In the genomic region with DNA sequence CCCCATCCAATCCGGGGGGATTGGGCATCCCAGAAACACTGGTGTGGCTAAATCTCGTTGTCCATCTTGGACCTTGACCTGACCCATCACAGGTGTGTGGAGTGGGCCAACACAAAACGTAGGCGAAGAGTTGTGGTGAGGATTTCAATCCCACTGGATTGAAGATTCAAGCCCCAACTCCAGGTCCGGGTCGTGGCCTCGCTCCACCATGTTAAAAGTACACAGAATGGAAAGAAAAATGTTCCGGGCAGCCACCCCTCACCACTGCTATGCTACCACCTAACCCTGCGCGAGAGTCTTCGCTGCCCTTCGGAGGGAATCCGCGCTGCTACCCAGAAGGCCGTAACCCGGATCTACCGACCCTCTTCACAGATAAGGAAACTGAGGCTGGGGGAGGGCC, we compare ENCODE assay signal across 8 mouse cellular contexts. TPM values are rescaled to one million over a fixed set of nuclear protein-coding genes. Genes with fewer than 3 reads are reported as not detected.
DNase-seq lines count a peak whose midpoint lies in the region; ATAC-seq and TF ChIP-seq lines count a peak whose summit lies in the region.

No protein-coding gene starts in this region.

- H3K4me2 ChIP-seq in lung, embryonic 16.5 days (ENCODE audit: low read depth, low read length) = peak overlapping the region; percentile 96
- peak overlapping the region; percentile 98 for H3K4me2 ChIP-seq in intestine, embryonic 16.5 days (ENCODE audit: low read depth, low read length)
- H3K4me2 ChIP-seq in neural tube, embryonic 15.5 days = peak overlapping the region; percentile 92

- no peak overlapping the region for H3K27ac ChIP-seq in cerebellum, adult 2 months (ENCODE audit: insufficient read depth, low read length)
- peak overlapping the region; percentile 42; the same call in 1 of the 2 replicates for H3K27ac ChIP-seq in lung, embryonic 16.5 days (ENCODE audit: low read length)
- no peak overlapping the region for H3K27ac ChIP-seq in intestine, embryonic 16.5 days (ENCODE audit: low read length)
- H3K27ac ChIP-seq in neural tube, embryonic 15.5 days (replicated peaks) = peak overlapping the region; percentile 90; the same call in 1 of the 2 replicates

- no peak for TF ChIP-seq CTCF in cerebellum, adult 2 months (IDR thresholded peaks at IDR 0.05; ENCODE audit: borderline replicate concordance, insufficient read depth, low read depth, low read length)

- no peak for TF ChIP-seq POLR2A in cerebellum, adult 2 months (IDR thresholded peaks at IDR 0.05; ENCODE audit: borderline replicate concordance, insufficient read depth, low read length)

- peaks cover 16% of the 10 kb centered on the region for H3K4me1 ChIP-seq in cerebellum, adult 2 months (ENCODE audit: control insufficient read depth, insufficient read depth, low read length)
- peaks cover 40% of the 10 kb centered on the region for H3K4me1 ChIP-seq in lung, embryonic 16.5 days (replicated peaks; ENCODE audit: control insufficient read depth, insufficient read depth, low read length)
- peaks cover 48% of the 10 kb centered on the region for H3K4me1 ChIP-seq in intestine, embryonic 16.5 days (ENCODE audit: control insufficient read depth, insufficient read depth, low read length)
- H3K4me1 ChIP-seq in neural tube, embryonic 15.5 days = peaks cover 58% of the 10 kb centered on the region

- ATAC-seq in lung, embryonic 16.5 days (ENCODE audit: low read depth) = no peak
- no peak for ATAC-seq in intestine, embryonic 16.5 days
- ATAC-seq in neural tube, embryonic 15.5 days (ENCODE audit: low FRiP score) = no peak

- H3K27me3 ChIP-seq in cerebellum, adult 2 months (ENCODE audit: control insufficient read depth, insufficient read depth, low read length) = no peaks in the 10 kb centered on the region
- H3K27me3 ChIP-seq in lung, embryonic 16.5 days (ENCODE audit: control insufficient read depth, insufficient read depth, low read depth, low read length) = no peaks in the 10 kb centered on the region
- no peaks in the 10 kb centered on the region for H3K27me3 ChIP-seq in intestine, embryonic 16.5 days (replicated peaks; ENCODE audit: control insufficient read depth, insufficient read depth, low read length)
- no peaks in the 10 kb centered on the region for H3K27me3 ChIP-seq in neural tube, embryonic 15.5 days (replicated peaks)

- H3K9ac ChIP-seq in lung, embryonic 16.5 days (ENCODE audit: low read length) = peak overlapping the region; percentile 70
- peak overlapping the region; percentile 80 for H3K9ac ChIP-seq in intestine, embryonic 16.5 days (ENCODE audit: low read depth, low read length)
- peak overlapping the region; percentile 78 for H3K9ac ChIP-seq in neural tube, embryonic 15.5 days (replicated peaks)

- H3K4me3 ChIP-seq in cerebellum, adult 2 months (replicated peaks; ENCODE audit: insufficient read depth, low read depth, low read length) = peak overlapping the region; percentile 57
- H3K4me3 ChIP-seq in lung, embryonic 16.5 days (ENCODE audit: low read length) = peak overlapping the region; percentile 57
- H3K4me3 ChIP-seq in intestine, embryonic 16.5 days (ENCODE audit: low read length) = peak overlapping the region; percentile 84
- peak overlapping the region; percentile 83 for H3K4me3 ChIP-seq in neural tube, embryonic 15.5 days (replicated peaks)

- no peaks in the 10 kb centered on the region for H3K9me3 ChIP-seq in lung, embryonic 16.5 days (ENCODE audit: control insufficient read depth, low read length)
- H3K9me3 ChIP-seq in intestine, embryonic 16.5 days (ENCODE audit: control insufficient read depth, low read length) = no peaks in the 10 kb centered on the region
- H3K9me3 ChIP-seq in neural tube, embryonic 15.5 days (replicated peaks) = no peaks in the 10 kb centered on the region

- WGBS in cerebellum, adult 2 months = 30% methylated on average over 17 of the region's 17 CpGs
- WGBS in lung, embryonic 16.5 days = 7% methylated on average over 17 of the region's 17 CpGs
- WGBS in intestine, embryonic 16.5 days = 10% methylated on average over 17 of the region's 17 CpGs
- 17% methylated on average over 17 of the region's 17 CpGs for WGBS in neural tube, embryonic 15.5 days

- H3K36me3 ChIP-seq in lung, embryonic 16.5 days (ENCODE audit: control insufficient read depth, insufficient read depth, low read length) = no peaks in the 10 kb centered on the region
- no peaks in the 10 kb centered on the region for H3K36me3 ChIP-seq in intestine, embryonic 16.5 days (ENCODE audit: control insufficient read depth, insufficient read depth, low read length)
- H3K36me3 ChIP-seq in neural tube, embryonic 15.5 days = no peaks in the 10 kb centered on the region

- DNase-seq in cerebellum, adult 2 months = no peak
- DNase-seq in cerebellum, adult 8-10 months = no peak
- no peak for DNase-seq in lung, postnatal 10 days
- no peak for DNase-seq in urinary bladder, postnatal 10 days (ENCODE audit: low spot score)
- no peak for DNase-seq in thymus, postnatal 36 days

RNA-seq across cellular contexts. Expression of a gene that starts 1.2 kb away (rescaled TPM):
- 9.5 and 10.6 TPM in 2 replicates for polyA plus RNA-seq in cerebellum, adult 2 months (2012; rRNA removed)
- 8.2 and 8.3 TPM in 2 replicates for polyA plus RNA-seq in lung, embryonic 16.5 days (2015; fragmentation: Nextera tagmentation; extraction: Ambion mirVana)
- 7.0 and 7.4 TPM in 2 replicates for polyA plus RNA-seq in intestine, embryonic 16.5 days (2015; fragmentation: Nextera tagmentation; extraction: Ambion mirVana)
- polyA plus RNA-seq in neural tube, embryonic 15.5 days (2015; fragmentation: Nextera tagmentation; extraction: Ambion mirVana) = 6.5 TPM in 2 replicates

RNA-seq across cellular contexts. Expression of a gene that starts 14.2 kb away (rescaled TPM):
- polyA plus RNA-seq in cerebellum, adult 2 months (2012; rRNA removed) = 230 and 232 TPM in 2 replicates
- polyA plus RNA-seq in lung, embryonic 16.5 days (2015; fragmentation: Nextera tagmentation; extraction: Ambion mirVana) = 77.4 and 80.9 TPM in 2 replicates
- polyA plus RNA-seq in intestine, embryonic 16.5 days (2015; fragmentation: Nextera tagmentation; extraction: Ambion mirVana) = 63.1 and 79.7 TPM in 2 replicates
- polyA plus RNA-seq in neural tube, embryonic 15.5 days (2015; fragmentation: Nextera tagmentation; extraction: Ambion mirVana) = 148 and 152 TPM in 2 replicates

RNA-seq across cellular contexts. Expression of a gene that starts 14.6 kb away (rescaled TPM):
- polyA plus RNA-seq in cerebellum, adult 2 months (2012; rRNA removed) = 44.4 and 47.5 TPM in 2 replicates
- 20.6 and 22.1 TPM in 2 replicates for polyA plus RNA-seq in lung, embryonic 16.5 days (2015; fragmentation: Nextera tagmentation; extraction: Ambion mirVana)
- 21.5 and 21.9 TPM in 2 replicates for polyA plus RNA-seq in intestine, embryonic 16.5 days (2015; fragmentation: Nextera tagmentation; extraction: Ambion mirVana)
- 29.5 TPM in 2 replicates for polyA plus RNA-seq in neural tube, embryonic 15.5 days (2015; fragmentation: Nextera tagmentation; extraction: Ambion mirVana)

RNA-seq across cellular contexts. Expression of a gene that starts 26.7 kb away (rescaled TPM):
- polyA plus RNA-seq in cerebellum, adult 2 months (2012; rRNA removed) = 57.9 and 62.0 TPM in 2 replicates
- 78.8 and 81.8 TPM in 2 replicates for polyA plus RNA-seq in lung, embryonic 16.5 days (2015; fragmentation: Nextera tagmentation; extraction: Ambion mirVana)
- polyA plus RNA-seq in intestine, embryonic 16.5 days (2015; fragmentation: Nextera tagmentation; extraction: Ambion mirVana) = 125 and 127 TPM in 2 replicates
- 68.2 and 79.8 TPM in 2 replicates for polyA plus RNA-seq in neural tube, embryonic 15.5 days (2015; fragmentation: Nextera tagmentation; extraction: Ambion mirVana)

RNA-seq across cellular contexts. Expression of a gene that starts 26.8 kb away (rescaled TPM):
- 7.0 and 7.5 TPM in 2 replicates for polyA plus RNA-seq in cerebellum, adult 2 months (2012; rRNA removed)
- polyA plus RNA-seq in lung, embryonic 16.5 days (2015; fragmentation: Nextera tagmentation; extraction: Ambion mirVana) = 7.1 and 8.3 TPM in 2 replicates
- 8.4 and 9.4 TPM in 2 replicates for polyA plus RNA-seq in intestine, embryonic 16.5 days (2015; fragmentation: Nextera tagmentation; extraction: Ambion mirVana)
- polyA plus RNA-seq in neural tube, embryonic 15.5 days (2015; fragmentation: Nextera tagmentation; extraction: Ambion mirVana) = 5.0 and 7.0 TPM in 2 replicates

Comparison
In these comparisons a context has a peak if more than half of its experiments do, and no peak if none do; other contexts are left out.
1. H3K27ac ChIP-seq: peak in lung, embryonic 16.5 days (single experiment) and neural tube, embryonic 15.5 days (single experiment); none in cerebellum, adult 2 months (single experiment) and intestine, embryonic 16.5 days (single experiment).
2. Peak in every context shown above with its lines, with median percentiles within 50 percentile points of each other: H3K4me3 ChIP-seq, H3K4me2 ChIP-seq and H3K9ac ChIP-seq.